Mouse (Mus musculus) spleen, embryonic (tissue): ENCODE measurements at regions not wholly inside any gene's neighbourhood (a gene's known extent, or its start where the extent isn't known, plus 50 kb on each side); places are given as distances from the start of the nearest gene placed in this dataset.

Source experiments
- CTCF ChIA-PET: fragments of 350-600 bp; sonication (Branson Sonifier 250); formaldehyde crosslinking; loops from one replicate; lab custom pipeline; 2022; lab: Charles Lee

- CTCF ChIA-PET = no interaction called here
Measured at GRCm38 (mm10) chr2:133362693-133363443, 189.1 kb upstream of the Bmp2 start.

GRCm38 (mm10) chr2:133371490-133372215 lies 180.3 kb upstream of the Bmp2 start:
- CTCF ChIA-PET = no interaction called here

GRCm38 (mm10) chr2:133373543-133373942 lies 178.4 kb upstream of the Bmp2 start:
- CTCF ChIA-PET = no interaction called here

- CTCF ChIA-PET = no interaction called here
Measured at GRCm38 (mm10) chr2:133381054-133381453, 170.9 kb upstream of the Bmp2 start.

GRCm38 (mm10) chr2:133383135-133383920 lies 168.6 kb upstream of the Bmp2 start:
- CTCF ChIA-PET = no interaction called here

GRCm38 (mm10) chr2:133385297-133385696 lies 166.7 kb upstream of the Bmp2 start:
- CTCF ChIA-PET = no interaction called here

- CTCF ChIA-PET = no interaction called here
Measured at GRCm38 (mm10) chr2:133387349-133387748, 164.6 kb upstream of the Bmp2 start.

GRCm38 (mm10) chr2:133392298-133392697 lies 159.7 kb upstream of the Bmp2 start:
- CTCF ChIA-PET = no interaction called here

- CTCF ChIA-PET = interaction anchor here (0.6 kb wide), 1 partner anchor 125 kb away, joined by 3 read pairs; no protein-coding TSS in a partner anchor
Measured at GRCm38 (mm10) chr2:133397566-133397965, 154.4 kb upstream of the Bmp2 start.

- CTCF ChIA-PET = no interaction called here
Measured at GRCm38 (mm10) chr2:133399059-133399690, 152.8 kb upstream of the Bmp2 start.

GRCm38 (mm10) chr2:133400963-133401362 lies 151.0 kb upstream of the Bmp2 start:
- CTCF ChIA-PET = no interaction called here

GRCm38 (mm10) chr2:133416990-133417581 lies 134.9 kb upstream of the Bmp2 start:
- CTCF ChIA-PET = no interaction called here

GRCm38 (mm10) chr2:133419686-133420303 lies 132.2 kb upstream of the Bmp2 start:
- CTCF ChIA-PET = no interaction called here

GRCm38 (mm10) chr2:133425538-133425937 lies 126.4 kb upstream of the Bmp2 start:
- CTCF ChIA-PET = no interaction called here

GRCm38 (mm10) chr2:133427039-133427438 lies 124.9 kb upstream of the Bmp2 start:
- CTCF ChIA-PET = no interaction called here

- CTCF ChIA-PET = no interaction called here
Measured at GRCm38 (mm10) chr2:133429369-133430062, 122.4 kb upstream of the Bmp2 start.

GRCm38 (mm10) chr2:133430741-133431438 lies 121.1 kb upstream of the Bmp2 start:
- CTCF ChIA-PET = no interaction called here

GRCm38 (mm10) chr2:133432141-133432813 lies 119.7 kb upstream of the Bmp2 start:
- CTCF ChIA-PET = no interaction called here
